Mouse (Mus musculus) midbrain, embryonic 15.5 days (tissue): ENCODE data around the gene Ykt6. TPM values are rescaled to one million over a fixed set of nuclear protein-coding genes. Genes with fewer than 3 reads are reported as not detected.

ENCODE experiments used
- ATAC-seq: fragments of 200-750 bp; cut with Nextera tagmentation; replicated peaks from 2 replicates; pipeline ENCODE4 v1.8.0; 2017; ENCODE audit warnings: moderate TSS enrichment
- H3K27ac ChIP-seq: fragments of 300-500 bp; sonication (generic); 2 replicates; pipeline ENCODE4 v1.5.1; 2015; ENCODE audit warnings: mild to moderate bottlenecking, inconsistent platforms
- H3K27me3 ChIP-seq: fragments of 300-500 bp; sonication (generic); replicated peaks from 2 replicates; pipeline ENCODE4 v1.6.1; 2015; ENCODE audit warnings: inconsistent platforms
- H3K36me3 ChIP-seq: fragments of 300-500 bp; sonication (generic); replicated peaks from 2 replicates; pipeline ENCODE4 v1.6.1; 2015; ENCODE audit warnings: inconsistent platforms
- H3K4me1 ChIP-seq: fragments of 300-500 bp; sonication (generic); 2 replicates; pipeline ENCODE4 v1.6.1; 2015; ENCODE audit warnings: inconsistent platforms
- H3K4me2 ChIP-seq: fragments of 300-500 bp; sonication (generic); 2 replicates; pipeline ENCODE4 v1.6.1; 2015; ENCODE audit warnings: inconsistent platforms, mild to moderate bottlenecking, moderate library complexity
- H3K4me3 ChIP-seq: fragments of 300-500 bp; sonication (generic); 2 replicates; pipeline ENCODE4 v1.5.1; 2015; ENCODE audit warnings: mild to moderate bottlenecking, inconsistent platforms
- H3K9ac ChIP-seq: fragments of 300-500 bp; sonication (generic); 2 replicates; pipeline ENCODE4 v1.6.1; 2015; ENCODE audit warnings: mild to moderate bottlenecking, inconsistent platforms
- H3K9me3 ChIP-seq: fragments of 300-500 bp; sonication (generic); 2 replicates; pipeline ENCODE4 v1.6.1; 2016; ENCODE audit warnings: inconsistent platforms
- WGBS: fragments of 180-500 bp; shearing (Covaris S2); methylation state at CpG from one replicate; pipeline ENCODE4 v1.1.7; 2015; ENCODE audit warnings: mixed read lengths; 5-methylcytosine and 5-hydroxymethylcytosine counted together
- polyA plus RNA-seq: library from polyadenylated mRNA; unstranded; fragments of >200 nt; fragmentation: Nextera tagmentation; extraction: Ambion mirVana; gene quantifications from 2 replicates; pipeline ENCODE4 v1.2.1, GENCODE M21; 2015

The Ykt6 gene
- polyA plus RNA-seq, 1 experiment from 2014 or later = 96.8 TPM

DNA sequence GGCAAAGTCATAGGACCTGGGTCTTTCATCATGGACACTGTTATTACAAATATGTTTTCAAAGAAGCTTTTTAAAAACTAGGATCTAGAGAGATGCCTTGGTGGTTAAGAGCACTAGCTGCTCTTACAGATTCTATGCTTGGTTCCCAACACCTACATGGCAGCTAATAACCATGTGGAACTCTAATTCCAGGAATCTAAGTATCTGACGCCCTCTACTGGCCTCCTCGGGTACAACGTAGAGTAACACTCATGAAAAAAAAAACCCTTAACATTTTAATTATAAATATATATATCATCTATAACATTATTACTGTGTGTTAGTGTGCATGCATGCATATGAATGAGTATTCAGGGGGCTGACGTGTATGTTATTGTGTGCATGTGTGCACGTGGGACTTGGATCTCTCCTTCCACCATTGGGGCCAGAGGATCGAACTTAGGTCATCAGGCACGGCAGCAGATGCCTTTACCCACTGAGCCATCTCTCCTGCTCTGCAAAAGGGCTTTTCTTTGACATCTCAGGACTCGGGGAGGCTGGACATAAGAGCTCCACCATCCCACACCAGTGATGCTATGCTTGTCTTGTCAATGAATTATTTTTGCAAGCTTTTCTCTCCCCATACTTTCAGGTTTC, 2.2 kb upstream of the Ykt6 start:
- Histone ChIP-seq H3K27ac (no peak overlapping the region), H3K9me3 (no peaks in the 10 kb centered on the region), H3K27me3 (no peaks in the 10 kb centered on the region), H3K9ac (no peak overlapping the region), H3K4me2 (no peak overlapping the region), H3K36me3 (no peaks in the 10 kb centered on the region), H3K4me1 (peaks cover 26% of the 10 kb centered on the region), H3K4me3 (no peak overlapping the region)
- 31% methylated on average over 8 of the region's 8 CpGs for WGBS
- ATAC-seq = no peak

DNA sequence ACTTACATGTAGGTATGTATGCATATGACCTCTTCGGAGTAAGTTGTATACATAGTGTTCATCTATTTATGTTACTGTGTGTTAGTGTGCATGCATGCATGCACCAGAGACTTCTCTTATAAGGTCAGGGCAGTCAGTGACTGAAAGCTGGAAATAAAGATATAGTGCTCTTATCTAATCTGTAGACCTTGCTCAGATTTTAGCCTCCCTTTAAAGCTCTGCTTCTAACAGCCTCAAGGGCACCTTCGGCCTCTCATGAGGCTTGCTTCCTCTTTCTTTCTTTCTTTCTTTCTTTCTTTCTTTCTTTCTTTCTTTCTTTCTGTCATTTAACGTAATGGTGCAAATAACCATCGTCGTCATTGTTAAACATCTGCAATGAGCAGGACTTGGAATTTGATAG, 1.1 kb upstream of the Ykt6 start:
- no peaks in the 10 kb centered on the region for H3K27me3 ChIP-seq
- ATAC-seq = no peak
- no peak overlapping the region; the same call in 1 of the 2 replicates for H3K4me2 ChIP-seq
- WGBS = 81% methylated on average over 5 of the region's 5 CpGs
- H3K4me3 ChIP-seq = no peak overlapping the region
- H3K9ac ChIP-seq = no peak overlapping the region
- H3K36me3 ChIP-seq = peaks cover 4% of the 10 kb centered on the region; the same call in 1 of the 2 replicates
- H3K4me1 ChIP-seq = peaks cover 30% of the 10 kb centered on the region
- no peaks in the 10 kb centered on the region for H3K9me3 ChIP-seq
- peak overlapping the region; percentile 94; the same call in 1 of the 2 replicates for H3K27ac ChIP-seq

DNA sequence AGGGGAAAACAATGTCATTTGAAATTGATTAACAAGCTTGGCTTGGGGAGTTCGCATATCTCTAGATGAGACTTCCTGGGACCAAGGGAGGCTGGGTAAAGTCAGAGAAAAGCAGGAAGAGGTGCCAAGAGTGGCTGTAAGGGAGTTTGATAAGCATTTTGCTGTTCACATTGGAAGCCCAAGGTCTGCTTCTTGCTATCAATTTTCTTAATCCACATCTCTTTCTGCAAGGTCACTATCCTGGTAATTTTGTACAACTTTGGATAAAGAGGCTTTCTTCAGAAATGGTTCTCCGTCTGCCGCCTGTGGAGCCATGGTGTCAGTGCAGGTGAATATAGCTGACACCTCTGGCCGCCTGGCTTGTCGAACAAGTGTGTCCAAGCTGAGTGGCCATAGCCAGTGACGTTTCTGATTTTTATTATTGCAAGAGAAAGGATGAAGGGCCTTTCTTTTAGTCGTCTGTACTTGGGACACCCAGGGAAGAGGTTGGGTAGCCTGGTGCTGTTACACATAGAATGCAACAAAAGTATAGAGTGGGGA, 458 bp upstream of the Ykt6 start:
- Histone ChIP-seq H3K9ac (peak overlapping the region; percentile 90), H3K36me3 (peaks cover 7% of the 10 kb centered on the region; the same call in 1 of the 2 replicates), H3K4me2 (peak overlapping the region; percentile 78), H3K4me1 (peaks cover 30% of the 10 kb centered on the region), H3K27ac (peak overlapping the region; percentile 94), H3K4me3 (peak overlapping the region; percentile 95), H3K27me3 (no peaks in the 10 kb centered on the region), H3K9me3 (no peaks in the 10 kb centered on the region)
- ATAC-seq = peak; percentile 89
- 7% methylated on average over 7 of the region's 7 CpGs for WGBS

DNA sequence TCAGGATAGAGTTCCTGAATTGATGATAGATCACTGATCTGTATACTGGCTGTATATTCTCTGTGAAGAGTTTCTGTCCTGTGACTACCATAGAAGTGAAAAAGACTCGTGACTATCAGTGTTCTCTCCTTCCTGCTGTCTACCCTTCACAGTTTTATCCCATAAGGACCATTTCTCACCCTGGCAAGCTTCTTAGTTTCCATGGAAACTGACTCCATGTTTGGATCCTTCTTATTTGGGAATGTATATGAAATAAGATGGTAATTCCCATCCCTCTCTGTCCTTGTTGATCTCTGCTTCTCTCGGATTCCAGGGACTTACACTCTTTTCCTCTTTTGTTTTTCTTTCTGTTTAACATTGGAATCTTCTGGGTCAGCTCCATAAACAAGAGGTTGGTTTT, 4.6 kb downstream of the Ykt6 start:
- Histone ChIP-seq H3K27me3 (no peaks in the 10 kb centered on the region), H3K4me3 (no peak overlapping the region), H3K9ac (no peak overlapping the region), H3K27ac (no peak overlapping the region), H3K9me3 (no peaks in the 10 kb centered on the region), H3K4me2 (no peak overlapping the region), H3K36me3 (peaks cover 45% of the 10 kb centered on the region), H3K4me1 (peaks cover 26% of the 10 kb centered on the region)
- WGBS = 74% methylated on average over 2 of the region's 2 CpGs
- ATAC-seq = no peak

DNA sequence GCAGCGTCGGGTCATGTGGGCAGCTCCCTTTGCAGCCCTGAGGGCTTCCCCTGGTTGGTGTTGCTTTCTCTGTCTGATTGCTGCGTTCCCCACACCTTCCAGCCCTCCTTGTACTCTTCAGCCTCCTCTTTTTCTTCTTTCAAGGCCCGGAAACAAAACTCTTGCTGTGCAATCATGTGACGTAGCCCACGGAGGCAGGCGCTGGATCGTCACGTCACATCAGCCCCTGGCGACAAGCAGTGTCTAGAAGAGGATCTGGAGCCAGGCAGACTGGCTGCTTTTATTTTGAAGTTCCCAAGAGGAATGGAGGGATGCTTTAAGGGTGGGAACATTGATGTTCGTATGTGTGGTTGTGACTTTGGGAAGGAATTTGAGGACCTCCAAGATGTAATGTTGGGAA, 10.4 kb downstream of the Ykt6 start:
- no peak overlapping the region for H3K27ac ChIP-seq
- H3K27me3 ChIP-seq = no peaks in the 10 kb centered on the region
- 85% methylated on average over 11 of the region's 11 CpGs for WGBS
- no peaks in the 10 kb centered on the region for H3K9me3 ChIP-seq
- peaks cover 58% of the 10 kb centered on the region for H3K36me3 ChIP-seq
- no peak for ATAC-seq
- H3K4me2 ChIP-seq = no peak overlapping the region
- H3K4me3 ChIP-seq = no peak overlapping the region
- no peaks in the 10 kb centered on the region for H3K4me1 ChIP-seq
- H3K9ac ChIP-seq = no peak overlapping the region

DNA sequence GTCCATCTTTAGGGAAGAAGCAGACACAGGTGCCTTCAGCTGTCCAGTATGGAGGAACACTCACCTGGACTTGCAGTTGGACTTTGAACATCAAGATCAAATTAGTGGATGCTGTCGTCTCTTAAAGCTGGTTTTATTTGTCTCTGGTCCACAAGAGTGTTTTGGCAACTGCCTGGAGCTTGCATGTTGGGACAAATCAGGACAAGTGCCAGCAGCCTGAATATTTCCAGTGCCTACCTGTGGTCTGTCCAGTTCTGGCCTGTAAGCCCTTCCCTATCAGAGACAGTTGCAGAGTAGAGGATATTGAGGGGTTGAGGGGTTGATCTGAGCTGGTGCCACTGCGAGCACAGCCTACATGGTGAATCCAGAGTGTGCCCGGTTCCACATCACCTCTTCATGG, 11.3 kb downstream of the Ykt6 start:
- 89% methylated on average over 3 of the region's 3 CpGs for WGBS

DNA sequence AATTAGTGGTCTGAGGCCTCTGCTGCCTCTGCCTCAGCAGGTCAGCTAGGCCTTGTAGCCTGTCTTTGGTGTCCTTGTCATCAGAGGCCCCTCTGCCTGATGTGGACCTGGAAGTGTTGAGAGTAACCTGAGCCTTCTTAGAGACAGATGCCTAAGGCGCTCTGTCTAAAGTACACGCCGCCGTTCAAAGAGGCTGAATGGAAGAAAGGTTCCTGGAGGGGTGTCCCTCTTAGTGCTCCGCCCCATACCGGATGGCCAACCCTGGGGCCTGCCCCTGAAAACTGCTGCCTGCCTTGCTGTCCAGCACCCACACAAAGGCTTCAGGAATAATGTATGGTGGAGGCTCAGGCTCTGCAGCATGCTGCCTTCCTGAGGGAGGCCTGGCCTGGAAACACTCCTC, 12.7 kb downstream of the Ykt6 start:
- Histone ChIP-seq H3K4me1 (no peaks in the 10 kb centered on the region), H3K9ac (no peak overlapping the region)

More for the DNA sequence above, 11.3 kb downstream of the Ykt6 start:
- Histone ChIP-seq H3K9ac (no peak overlapping the region), H3K4me1 (no peaks in the 10 kb centered on the region), H3K36me3 (peaks cover 60% of the 10 kb centered on the region), H3K9me3 (no peaks in the 10 kb centered on the region), H3K27me3 (no peaks in the 10 kb centered on the region), H3K4me2 (no peak overlapping the region), H3K4me3 (no peak overlapping the region), H3K27ac (no peak overlapping the region)
- no peak for ATAC-seq

DNA sequence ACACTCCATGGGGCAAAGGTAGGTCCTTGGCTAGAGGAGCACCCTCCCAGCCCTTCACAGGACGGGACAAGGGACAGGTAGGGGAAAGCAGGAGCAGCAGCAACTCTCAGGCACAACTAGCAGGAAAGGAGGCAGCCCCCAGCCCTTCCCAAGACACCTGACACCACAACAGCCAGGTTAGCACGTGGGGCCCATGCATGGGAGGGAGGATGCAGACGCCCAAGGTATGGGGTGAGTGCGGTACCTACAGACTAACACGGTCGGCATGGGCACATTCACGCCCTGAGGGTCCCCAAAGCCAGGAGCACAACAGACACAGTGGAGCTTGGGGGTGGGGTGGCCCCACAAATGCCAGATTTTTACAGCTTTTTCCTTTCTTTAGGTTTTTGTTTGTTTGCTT, 15.7 kb downstream of the Ykt6 start:
- H3K4me2 ChIP-seq = no peak overlapping the region
- 60% methylated on average over 7 of the region's 7 CpGs for WGBS
- H3K9ac ChIP-seq = no peak overlapping the region
- no peaks in the 10 kb centered on the region for H3K27me3 ChIP-seq
- H3K4me1 ChIP-seq = no peaks in the 10 kb centered on the region
- H3K27ac ChIP-seq = no peak overlapping the region
- H3K9me3 ChIP-seq = no peaks in the 10 kb centered on the region
- no peak for ATAC-seq
- H3K4me3 ChIP-seq = no peak overlapping the region
- H3K36me3 ChIP-seq = peaks cover 30% of the 10 kb centered on the region; the same call in 1 of the 2 replicates

More for the DNA sequence above, 12.7 kb downstream of the Ykt6 start:
- no peak overlapping the region for H3K4me2 ChIP-seq
- WGBS = 93% methylated on average over 6 of the region's 6 CpGs
- H3K4me3 ChIP-seq = no peak overlapping the region
- H3K27me3 ChIP-seq = no peaks in the 10 kb centered on the region
- ATAC-seq = no peak
- no peak overlapping the region for H3K27ac ChIP-seq
- H3K9me3 ChIP-seq = no peaks in the 10 kb centered on the region
- H3K36me3 ChIP-seq = peaks cover 52% of the 10 kb centered on the region

DNA sequence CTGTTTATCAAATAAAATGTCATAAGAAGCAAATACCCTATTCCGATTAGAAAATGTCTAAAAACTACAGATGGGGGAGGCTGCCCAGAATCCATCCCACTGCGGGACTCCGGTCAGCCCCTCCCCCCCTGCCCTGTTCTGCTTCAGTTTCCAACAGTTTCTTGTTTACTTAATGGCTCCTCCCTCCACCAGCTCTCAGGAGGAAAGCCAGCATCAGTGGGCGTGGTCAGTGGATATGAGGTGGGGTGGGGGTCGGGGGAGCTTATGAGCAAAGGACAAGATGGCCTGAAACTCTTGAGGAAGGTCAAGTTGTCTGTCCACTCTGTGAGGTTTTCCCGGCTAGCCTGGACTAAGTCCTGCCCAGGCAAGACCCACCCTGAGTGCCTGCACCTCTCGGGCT, 17.7 kb downstream of the Ykt6 start:
- WGBS = 51% methylated on average over 7 of the region's 7 CpGs
- no peak overlapping the region for H3K4me3 ChIP-seq
- no peaks in the 10 kb centered on the region for H3K4me1 ChIP-seq
- H3K27ac ChIP-seq = no peak overlapping the region
- no peaks in the 10 kb centered on the region for H3K9me3 ChIP-seq
- no peak overlapping the region for H3K9ac ChIP-seq
- H3K4me2 ChIP-seq = no peak overlapping the region
- H3K36me3 ChIP-seq = peaks cover 30% of the 10 kb centered on the region; the same call in 1 of the 2 replicates
- H3K27me3 ChIP-seq = no peaks in the 10 kb centered on the region
- no peak for ATAC-seq

DNA sequence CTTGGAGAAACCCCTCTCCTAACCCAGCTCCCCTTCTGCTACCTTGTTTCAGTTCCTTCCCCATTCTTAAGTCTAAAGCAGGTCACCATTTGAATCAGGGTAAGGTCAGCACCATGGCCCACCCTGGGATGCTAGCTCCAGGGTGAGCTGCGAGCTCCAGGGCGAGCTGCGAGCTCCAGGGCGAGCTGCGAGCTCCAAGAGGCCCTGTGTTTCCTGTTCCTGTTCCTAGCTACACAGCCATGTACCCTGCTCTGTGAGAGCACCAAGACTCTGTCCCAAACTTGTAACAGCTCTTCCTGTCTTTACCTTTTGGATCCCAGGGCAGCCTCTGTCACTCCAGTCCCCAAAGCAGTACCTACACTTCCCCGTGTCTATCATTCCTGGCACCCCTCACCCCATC, 18.6 kb downstream of the Ykt6 start:
- Histone ChIP-seq H3K36me3 (peaks cover 24% of the 10 kb centered on the region; the same call in 1 of the 2 replicates), H3K27ac (no peak overlapping the region), H3K9me3 (no peaks in the 10 kb centered on the region), H3K27me3 (no peaks in the 10 kb centered on the region), H3K9ac (no peak overlapping the region), H3K4me2 (no peak overlapping the region), H3K4me3 (no peak overlapping the region), H3K4me1 (no peaks in the 10 kb centered on the region)
- ATAC-seq = no peak
- WGBS = 88% methylated on average over 6 of the region's 6 CpGs

DNA sequence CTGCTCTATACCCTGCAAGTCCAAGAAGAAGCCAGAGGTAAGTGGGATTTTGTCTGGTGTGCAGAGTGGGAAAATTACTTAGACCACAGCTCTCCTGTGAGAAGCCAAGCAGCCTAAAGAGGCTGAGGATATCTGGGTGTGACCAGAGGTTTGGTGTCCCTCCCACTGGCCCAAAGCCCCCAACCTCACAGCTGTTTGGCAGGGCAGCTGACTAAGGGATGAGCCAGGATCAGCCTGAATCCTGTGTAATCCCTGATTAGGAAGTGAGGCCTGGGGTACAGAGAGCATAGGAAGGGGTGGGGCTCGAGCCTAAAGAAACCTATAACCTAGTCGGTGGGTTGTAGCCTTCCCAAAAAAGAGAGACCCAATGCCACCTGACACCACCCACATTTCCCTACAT, 19.6 kb downstream of the Ykt6 start:
- Histone ChIP-seq H3K27ac (no peak overlapping the region), H3K9me3 (no peaks in the 10 kb centered on the region), H3K4me1 (no peaks in the 10 kb centered on the region), H3K4me3 (no peak overlapping the region), H3K27me3 (no peaks in the 10 kb centered on the region), H3K4me2 (no peak overlapping the region), H3K9ac (no peak overlapping the region), H3K36me3 (0 out of 2 replicates have a peak, but pooled peaks cover 24% of the 10 kb centered on the region)
- 61% methylated on average over 2 of the region's 2 CpGs for WGBS
- no peak for ATAC-seq

DNA sequence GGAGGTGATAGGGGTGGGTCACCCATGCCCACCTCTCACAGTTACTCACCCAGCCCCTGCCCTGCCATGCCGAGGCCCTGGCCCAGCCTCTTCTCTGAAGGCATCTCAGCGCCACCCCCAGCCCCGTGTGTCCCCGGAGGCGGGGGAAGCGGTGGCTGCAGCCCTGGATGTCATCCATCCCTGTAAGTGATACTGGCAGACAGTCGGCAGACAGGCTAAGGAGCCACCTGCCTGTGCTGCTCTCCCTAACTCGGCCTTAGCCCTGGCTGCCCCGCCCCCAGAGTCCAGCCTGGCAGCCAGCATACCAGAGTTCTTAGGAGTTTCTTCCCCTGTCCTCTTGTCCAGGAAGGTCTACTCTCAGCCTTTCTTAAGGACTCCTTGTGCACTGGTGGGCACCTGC, 20.6 kb downstream of the Ykt6 start:
- Histone ChIP-seq H3K27me3 (no peaks in the 10 kb centered on the region), H3K36me3 (0 out of 2 replicates have a peak, but pooled peaks cover 20% of the 10 kb centered on the region), H3K4me3 (no peak overlapping the region), H3K9me3 (no peaks in the 10 kb centered on the region), H3K4me2 (no peak overlapping the region), H3K27ac (no peak overlapping the region), H3K9ac (no peak overlapping the region), H3K4me1 (no peaks in the 10 kb centered on the region)
- 15% methylated on average over 9 of the region's 9 CpGs for WGBS
- ATAC-seq = no peak

DNA sequence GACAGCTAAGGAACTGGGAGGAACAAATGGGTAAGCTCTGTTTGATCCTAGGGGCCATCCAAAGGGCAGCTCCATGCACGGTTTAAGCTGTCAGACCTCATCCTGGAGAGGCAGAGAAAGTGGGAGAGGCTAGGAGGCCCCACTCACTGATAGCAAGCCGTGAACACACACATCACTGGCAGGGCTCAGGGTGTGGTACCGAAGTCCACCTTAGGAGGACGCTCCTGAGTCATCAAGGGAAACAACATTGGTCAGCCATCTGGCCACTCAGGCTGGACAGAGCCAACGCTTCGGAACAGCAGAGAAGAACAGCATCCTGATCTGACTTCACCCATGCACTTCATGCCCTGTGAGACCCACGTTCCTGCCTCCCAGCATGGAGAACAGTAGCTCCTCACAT, 23.6 kb downstream of the Ykt6 start:
- H3K9ac ChIP-seq = no peak overlapping the region
- 87% methylated on average over 7 of the region's 7 CpGs for WGBS
- no peak overlapping the region for H3K4me3 ChIP-seq
- no peaks in the 10 kb centered on the region for H3K9me3 ChIP-seq
- H3K36me3 ChIP-seq = 0 out of 2 replicates have a peak, but pooled peaks cover 13% of the 10 kb centered on the region
- H3K4me1 ChIP-seq = no peaks in the 10 kb centered on the region
- no peaks in the 10 kb centered on the region for H3K27me3 ChIP-seq
- H3K27ac ChIP-seq = no peak overlapping the region
- H3K4me2 ChIP-seq = no peak overlapping the region
- no peak for ATAC-seq
